Mouse (Mus musculus) lung, postnatal 0 days (tissue): ENCODE results near the gene Dab2ip. TPM values are rescaled to one million over a fixed set of nuclear protein-coding genes. Genes with fewer than 3 reads are reported as not detected.
A peak's percentile ranks its signal among the peaks of the same experiment; 100 is the strongest.

ENCODE experiments used
- ATAC-seq: fragments of 200-750 bp; cut with Nextera tagmentation; 2 replicates; pipeline ENCODE4 v1.8.0; 2017; ENCODE audit warnings: moderate library complexity
- DNase-seq: peaks from one replicate; pipeline ENCODE4 v3.0.0-alpha.2; 2016; ENCODE audit warnings: low spot score
- H3K27ac ChIP-seq: fragments of 300-500 bp; sonication (generic); 2 replicates; pipeline ENCODE4 v1.5.1; 2014; ENCODE audit warnings: antibody characterized with exemption, mild to moderate bottlenecking, low read length, mixed read lengths
- H3K27me3 ChIP-seq: fragments of 300-500 bp; sonication (generic); replicated peaks from 2 replicates; pipeline ENCODE4 v1.6.1; 2014; ENCODE audit warnings: low read length, mixed read lengths; ENCODE audit not compliant: insufficient read depth
- H3K36me3 ChIP-seq: fragments of 300-500 bp; sonication (generic); 2 replicates; pipeline ENCODE4 v1.6.1; 2014; ENCODE audit warnings: low read length, mixed read lengths; ENCODE audit not compliant: insufficient read depth
- H3K4me1 ChIP-seq: fragments of 300-500 bp; sonication (generic); 2 replicates; pipeline ENCODE4 v1.6.1; 2014; ENCODE audit warnings: antibody characterized with exemption, low read depth, low read length, mixed read lengths; ENCODE audit not compliant: insufficient read depth
- H3K4me2 ChIP-seq: fragments of 300-500 bp; sonication (generic); replicated peaks from 2 replicates; pipeline ENCODE4 v1.6.1; 2014; ENCODE audit warnings: low read depth, mild to moderate bottlenecking, low read length, moderate library complexity, mixed read lengths
- H3K4me3 ChIP-seq: fragments of 300-500 bp; sonication (generic); 2 replicates; pipeline ENCODE4 v1.5.1; 2014; ENCODE audit warnings: low read depth, low read length
- H3K9ac ChIP-seq: fragments of 300-500 bp; sonication (generic); replicated peaks from 2 replicates; pipeline ENCODE4 v1.6.1; 2014; ENCODE audit warnings: low read depth, mild to moderate bottlenecking
- H3K9me3 ChIP-seq: fragments of 300-500 bp; sonication (generic); 2 replicates; pipeline ENCODE4 v1.6.1; 2016; ENCODE audit warnings: low read length, mixed read lengths
- CTCF ChIP-seq: IDR thresholded peaks from 2 replicates; pipeline ENCODE4 v1.5.1; 2016; ENCODE audit warnings: antibody characterized with exemption, mild to moderate bottlenecking
- EP300 ChIP-seq: IDR thresholded peaks from 2 replicates; pipeline ENCODE4 v1.6.1; 2016; ENCODE audit warnings: antibody characterized with exemption, mild to moderate bottlenecking, control low read depth
- WGBS: fragments of 180-500 bp; shearing (Covaris S2); extraction: QIAGEN DNeasy Blood & Tissue Kit; methylation state at CpG from one replicate; pipeline ENCODE4 v1.1.7; 2014; 5-methylcytosine and 5-hydroxymethylcytosine counted together
- polyA plus RNA-seq: library from polyadenylated mRNA; unstranded; fragments of >200 nt; fragmentation: Nextera tagmentation; extraction: Ambion mirVana; gene quantifications from 2 replicates; pipeline ENCODE4 v1.2.1, GENCODE M21; 2015

The Dab2ip gene
- polyA plus RNA-seq, 1 experiment from 2014 or later: 75.8 TPM

DNA sequence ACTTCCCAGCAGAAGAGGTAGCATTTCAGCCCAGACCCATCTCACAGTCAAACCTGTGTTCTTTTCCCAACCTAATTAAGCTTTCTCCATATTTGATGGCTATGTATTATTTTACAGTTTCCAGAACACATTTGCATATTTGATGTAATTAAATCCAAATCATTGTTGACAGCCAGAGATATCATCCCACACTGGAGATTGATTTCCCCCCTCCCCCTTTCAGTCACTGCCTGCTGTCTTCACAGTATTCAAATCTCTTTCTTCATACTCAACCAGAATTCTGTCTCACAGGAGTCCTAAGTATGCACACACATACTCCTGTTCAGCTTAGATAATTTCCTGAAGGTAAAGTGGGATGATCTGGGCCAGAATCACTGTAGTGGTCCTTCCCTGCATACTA, 202.8 kb downstream of the Dab2ip start:
- Histone ChIP-seq H3K9me3 (no peaks in the 10 kb centered on the region), H3K4me3 (no peak overlapping the region), H3K27ac (no peak overlapping the region), H3K4me1 (no peaks in the 10 kb centered on the region), H3K36me3 (no peaks in the 10 kb centered on the region), H3K9ac (no peak overlapping the region), H3K4me2 (no peak overlapping the region), H3K27me3 (no peaks in the 10 kb centered on the region)
- ATAC-seq: no peak
- TF ChIP-seq EP300: no peak
- no peak for TF ChIP-seq CTCF
- DNase-seq: no peak

DNA sequence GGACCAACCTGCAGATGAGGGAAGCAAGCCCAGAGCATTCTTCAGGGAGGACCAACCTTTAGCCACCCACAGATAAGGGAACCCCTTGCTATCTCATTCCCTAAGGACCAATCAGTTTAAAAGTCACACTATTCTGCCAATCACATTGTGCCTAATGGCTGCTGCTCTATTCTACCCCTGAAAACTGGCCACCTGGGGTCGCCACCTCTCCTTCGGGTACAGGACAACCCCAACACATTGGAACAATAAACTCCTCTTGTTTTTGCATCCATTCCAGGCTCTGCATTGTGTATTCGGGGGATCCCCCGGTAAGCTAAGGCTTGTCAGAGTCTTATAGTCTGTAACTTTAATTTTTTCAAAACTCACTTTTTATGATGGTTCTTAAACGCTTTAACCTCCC, 203.4 kb downstream of the Dab2ip start:
- DNase-seq (no peak), ATAC-seq (no peak)
- H3K9ac ChIP-seq: no peak overlapping the region
- no peaks in the 10 kb centered on the region for H3K4me1 ChIP-seq
- no peak overlapping the region for H3K4me3 ChIP-seq
- H3K27me3 ChIP-seq: no peaks in the 10 kb centered on the region
- H3K27ac ChIP-seq: no peak overlapping the region
- H3K36me3 ChIP-seq: no peaks in the 10 kb centered on the region
- TF ChIP-seq CTCF (peak; percentile 29; the same call in 1 of the 2 replicates), EP300 (no peak)
- 86% methylated on average over 5 of the region's 5 CpGs for WGBS
- H3K4me2 ChIP-seq: no peak overlapping the region
- H3K9me3 ChIP-seq: no peaks in the 10 kb centered on the region

DNA sequence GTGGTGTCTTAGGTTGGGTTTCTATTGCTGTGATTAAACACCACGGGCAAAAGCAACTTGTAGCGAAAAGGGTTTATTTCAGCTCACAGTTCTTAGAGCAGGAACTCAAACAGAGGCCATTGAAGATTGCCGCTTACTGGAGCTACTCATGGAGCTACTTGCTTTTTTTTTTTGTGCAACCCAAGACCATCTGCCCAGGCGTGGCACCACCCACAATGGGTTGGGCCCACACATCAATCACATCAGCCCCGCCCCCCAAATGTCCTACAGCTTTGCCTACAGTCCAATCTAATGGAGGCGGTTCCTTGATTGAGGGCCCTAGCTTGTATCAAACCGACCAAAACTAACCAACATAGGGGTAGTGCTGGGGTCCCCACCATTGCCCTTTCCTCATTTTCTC, 205.8 kb downstream of the Dab2ip start:
- Histone ChIP-seq H3K9ac (no peak overlapping the region), H3K9me3 (no peaks in the 10 kb centered on the region), H3K4me3 (no peak overlapping the region), H3K36me3 (no peaks in the 10 kb centered on the region), H3K27ac (no peak overlapping the region), H3K4me2 (no peak overlapping the region), H3K4me1 (no peaks in the 10 kb centered on the region), H3K27me3 (no peaks in the 10 kb centered on the region)
- DNase-seq (no peak), ATAC-seq (no peak)
- TF ChIP-seq CTCF (no peak), EP300 (no peak)
- WGBS: 92% methylated on average over 7 of the region's 7 CpGs

GRCm38 (mm10) chr2:35764328-35764727, 206.3 kb downstream of the Dab2ip start:
- peak; percentile 35 for DNase-seq
- H3K4me2 ChIP-seq: no peak overlapping the region

DNA sequence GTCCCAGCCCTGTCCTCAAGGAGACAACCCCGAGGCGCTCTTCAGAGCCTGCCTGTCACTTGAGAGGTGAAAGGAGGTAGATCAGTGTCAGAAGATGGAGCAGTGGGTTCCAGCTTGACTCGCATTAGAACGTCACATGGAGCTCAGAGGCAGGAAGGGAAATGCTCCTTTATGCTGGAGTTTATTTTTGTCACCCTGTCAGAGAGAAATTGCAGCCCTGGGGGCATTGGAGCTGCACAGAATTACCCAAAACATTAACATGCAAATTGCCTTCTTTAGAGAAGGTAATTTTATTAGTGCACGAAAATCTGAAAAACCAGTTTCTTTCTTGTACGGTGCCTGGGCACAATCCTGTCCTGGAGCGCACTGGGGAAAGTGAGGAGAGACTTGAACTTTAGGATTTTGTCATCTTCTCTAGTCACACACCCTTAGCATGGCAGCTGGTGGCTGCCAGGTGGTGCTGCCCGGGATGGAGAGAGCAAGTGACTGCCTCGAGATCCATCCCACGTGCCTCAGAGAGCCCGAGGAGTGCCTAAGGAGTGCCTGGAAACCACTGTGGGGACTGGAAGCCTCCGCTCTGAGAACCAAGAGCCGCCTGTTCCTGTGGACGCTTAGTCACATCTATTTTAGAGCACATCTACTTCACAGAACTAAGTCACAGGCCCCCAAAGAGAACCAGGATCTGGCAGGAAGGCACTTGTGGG, 209.9 kb downstream of the Dab2ip start:
- Histone ChIP-seq H3K36me3 (no peaks in the 10 kb centered on the region), H3K9ac (no peak overlapping the region), H3K4me3 (no peak overlapping the region), H3K27me3 (no peaks in the 10 kb centered on the region), H3K27ac (no peak overlapping the region), H3K4me1 (no peaks in the 10 kb centered on the region), H3K4me2 (no peak overlapping the region), H3K9me3 (no peaks in the 10 kb centered on the region)
- peak; percentile 11 for DNase-seq
- TF ChIP-seq EP300 (no peak), CTCF (no peak)
- 44% methylated on average over 14 of the region's 14 CpGs for WGBS
- ATAC-seq: peak; percentile 46

More at GRCm38 (mm10) chr2:35764328-35764727, 206.3 kb downstream of the Dab2ip start:
- no peak for TF ChIP-seq CTCF
- no peaks in the 10 kb centered on the region for H3K4me1 ChIP-seq
- H3K9ac ChIP-seq: no peak overlapping the region
- H3K36me3 ChIP-seq: no peaks in the 10 kb centered on the region
- H3K9me3 ChIP-seq: no peaks in the 10 kb centered on the region
- no peak overlapping the region for H3K27ac ChIP-seq
- ATAC-seq: peak; percentile 67
- no peaks in the 10 kb centered on the region for H3K27me3 ChIP-seq
- WGBS: 15% methylated on average over 8 of the region's 8 CpGs
- no peak overlapping the region for H3K4me3 ChIP-seq

- H3K27ac ChIP-seq: no peak overlapping the region
- ATAC-seq: no peak
- TF ChIP-seq EP300: no peak
- no peak for TF ChIP-seq CTCF
- no peaks in the 10 kb centered on the region for H3K4me1 ChIP-seq
- no peaks in the 10 kb centered on the region for H3K9me3 ChIP-seq
- 43% methylated on average over 4 of the region's 4 CpGs for WGBS
- no peaks in the 10 kb centered on the region for H3K36me3 ChIP-seq
- H3K4me3 ChIP-seq: no peak overlapping the region
- H3K4me2 ChIP-seq: no peak overlapping the region
- H3K27me3 ChIP-seq: no peaks in the 10 kb centered on the region
- H3K9ac ChIP-seq: no peak overlapping the region
- no peak for DNase-seq
These were observed 210.6 kb downstream of the Dab2ip start for GRCm38 (mm10) chr2:35768538-35769238.
